Mouse (Mus musculus): ENCODE measurements at regions not wholly inside any gene's neighbourhood (a gene's known extent, or its start where the extent isn't known, plus 50 kb on each side); places are given as distances from the start of the nearest gene placed in this dataset.

DNA sequence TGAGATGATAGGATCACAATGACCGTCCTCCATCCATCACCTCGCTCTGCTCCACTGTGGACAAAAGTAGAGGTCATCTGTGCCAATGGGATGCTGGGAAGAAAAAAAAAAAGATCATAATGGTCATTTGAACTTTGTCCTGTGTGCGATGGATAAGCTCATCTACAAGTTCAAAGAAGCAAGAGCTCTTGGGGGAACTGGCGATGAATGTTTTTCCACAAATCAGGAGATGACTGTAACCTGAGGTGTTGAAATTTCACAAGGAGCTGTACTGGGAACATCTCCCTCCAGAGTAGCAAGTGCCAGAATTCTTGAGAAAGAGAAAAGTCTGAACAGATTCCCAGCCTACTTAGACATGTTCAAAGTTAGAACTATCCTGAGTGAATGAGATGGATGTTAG, 287.0 kb downstream of the Tns3 start:
- no peak for ATAC-seq (replicated peaks in 1 of 2; ENCODE audit: insufficient read depth in 1 of 2, low FRiP score in 2 of 2, low TSS enrichment in 1 of 2, low read depth in 1 of 2, poor library complexity in 2 of 2, severe bottlenecking in 2 of 2)

DNA sequence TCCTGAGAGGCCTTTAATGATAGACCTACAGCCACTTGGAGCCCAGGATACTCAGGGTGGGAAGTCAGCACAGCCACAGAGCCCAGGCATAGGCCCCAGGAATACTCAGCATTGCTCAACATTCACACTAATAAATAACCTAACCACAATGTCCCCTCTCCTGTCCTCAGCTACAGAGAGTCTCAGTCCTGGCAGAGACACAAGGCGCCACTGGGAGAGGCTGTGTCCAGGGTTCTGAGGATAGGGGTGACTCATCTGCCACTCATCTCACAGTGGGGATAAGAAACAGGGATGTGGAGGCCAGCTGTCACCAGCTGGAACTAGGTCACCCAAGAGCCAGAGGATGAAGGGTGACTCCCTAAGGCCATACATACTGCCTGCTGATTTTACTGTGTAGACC, 298.8 kb downstream of the Tns3 start:
- no peak for ATAC-seq (replicated peaks in 1 of 2; ENCODE audit: insufficient read depth in 1 of 2, low FRiP score in 2 of 2, low TSS enrichment in 1 of 2, low read depth in 1 of 2, poor library complexity in 2 of 2, severe bottlenecking in 2 of 2)

DNA sequence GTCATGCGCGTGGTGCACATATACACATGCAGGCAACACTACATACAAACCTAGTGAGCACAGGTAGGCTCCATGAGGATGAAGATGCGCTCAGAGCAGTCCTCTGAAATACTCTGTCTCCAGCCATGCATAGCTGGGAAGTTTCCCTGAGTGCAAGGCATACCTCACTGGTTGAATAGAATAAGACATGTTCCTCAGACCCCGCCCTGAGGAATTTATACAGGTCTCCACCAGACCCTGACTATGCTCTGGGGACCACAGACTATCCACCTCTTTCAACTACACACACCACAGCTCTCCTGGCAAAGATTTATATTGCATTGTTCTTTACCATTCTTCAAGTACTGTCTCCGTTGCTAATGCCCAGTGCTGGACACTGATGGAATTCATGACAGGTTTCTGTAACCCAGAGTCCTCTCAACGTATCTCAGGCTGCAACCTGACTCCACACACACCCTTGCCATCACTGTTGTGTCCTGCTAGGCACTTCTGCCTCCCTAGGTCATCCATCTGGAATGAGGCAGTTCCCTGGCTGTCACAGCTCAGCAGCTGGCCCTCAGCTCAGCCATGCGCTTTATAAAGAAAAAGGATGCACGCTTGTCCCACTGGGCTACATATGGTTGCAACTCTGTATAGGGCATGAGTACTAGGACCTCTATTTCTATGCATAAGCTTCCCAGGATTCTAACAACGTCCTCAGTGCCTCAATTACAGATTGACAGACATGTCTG, 299.5 kb downstream of the Tns3 start:
- ATAC-seq (replicated peaks in 1 of 2; ENCODE audit: insufficient read depth in 1 of 2, low FRiP score in 2 of 2, low TSS enrichment in 1 of 2, low read depth in 1 of 2, poor library complexity in 2 of 2, severe bottlenecking in 2 of 2) = no peak

DNA sequence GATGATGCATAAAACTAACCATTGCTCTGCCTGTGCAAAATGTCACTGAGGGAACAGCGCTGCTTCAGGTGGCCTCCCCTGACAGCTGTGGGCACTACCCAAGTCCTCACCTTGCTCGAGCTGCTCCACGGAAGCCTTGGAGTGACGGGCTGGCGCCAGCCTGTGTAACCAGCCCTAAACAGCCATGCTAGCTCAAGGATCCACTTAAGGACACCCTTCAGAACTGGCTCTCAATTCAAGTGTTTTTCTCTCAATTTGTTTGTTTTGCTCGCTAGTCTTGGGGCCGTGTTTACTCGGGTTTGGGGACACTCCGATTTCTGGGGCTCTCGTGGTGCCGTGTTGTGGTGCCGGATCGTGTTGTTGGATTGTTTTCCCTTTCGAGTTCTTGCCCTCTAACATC, 319.4 kb downstream of the Tns3 start:
- no peak for ATAC-seq (replicated peaks in 1 of 2; ENCODE audit: insufficient read depth in 1 of 2, low FRiP score in 2 of 2, low TSS enrichment in 1 of 2, low read depth in 1 of 2, poor library complexity in 2 of 2, severe bottlenecking in 2 of 2)

DNA sequence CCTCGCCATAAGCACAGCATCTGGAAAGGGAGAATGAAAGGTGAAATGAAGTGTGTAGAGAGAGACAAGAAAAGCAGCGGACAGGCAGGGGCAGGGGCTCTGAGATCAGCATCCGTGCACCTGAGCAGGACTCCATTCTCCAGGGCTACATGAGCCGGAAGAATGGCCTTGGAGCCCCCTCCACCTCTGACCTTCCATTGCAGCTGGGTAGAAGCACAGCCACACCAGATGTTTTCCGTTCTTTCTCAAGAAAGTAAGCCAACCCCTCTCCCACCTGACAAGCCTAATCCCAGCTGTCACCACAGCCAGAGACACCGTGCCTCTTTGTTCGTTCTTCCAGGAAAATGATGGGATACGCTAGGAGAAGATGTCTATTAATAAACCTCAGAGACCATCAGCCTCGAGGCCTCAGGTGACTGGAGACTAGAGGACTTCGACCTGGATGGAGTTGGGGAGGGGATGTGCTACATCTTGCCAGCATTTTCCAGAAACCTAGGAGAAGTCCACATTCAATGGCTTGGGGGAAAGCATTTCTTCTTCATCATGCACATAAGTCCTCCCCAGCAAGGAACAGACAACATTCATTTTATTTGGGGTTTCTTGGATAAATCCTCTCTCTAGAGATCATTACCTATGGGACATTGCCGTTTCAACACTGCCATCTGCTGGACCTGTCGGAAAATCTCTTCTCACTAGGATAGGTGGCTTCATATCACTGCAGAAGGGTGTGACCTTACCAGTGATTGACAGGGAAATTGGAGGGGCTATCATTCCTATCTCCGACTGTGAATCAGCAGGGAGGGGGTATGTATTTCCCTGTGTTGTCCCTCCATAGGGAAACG, 361.8 kb downstream of the Tns3 start:
- ATAC-seq (replicated peaks in 1 of 2; ENCODE audit: insufficient read depth in 1 of 2, low FRiP score in 2 of 2, low TSS enrichment in 1 of 2, low read depth in 1 of 2, poor library complexity in 2 of 2, severe bottlenecking in 2 of 2) = 0 out of 4 replicates have a peak, but pooled peaks of 1 of the 2 experiments have one; percentile 37

DNA sequence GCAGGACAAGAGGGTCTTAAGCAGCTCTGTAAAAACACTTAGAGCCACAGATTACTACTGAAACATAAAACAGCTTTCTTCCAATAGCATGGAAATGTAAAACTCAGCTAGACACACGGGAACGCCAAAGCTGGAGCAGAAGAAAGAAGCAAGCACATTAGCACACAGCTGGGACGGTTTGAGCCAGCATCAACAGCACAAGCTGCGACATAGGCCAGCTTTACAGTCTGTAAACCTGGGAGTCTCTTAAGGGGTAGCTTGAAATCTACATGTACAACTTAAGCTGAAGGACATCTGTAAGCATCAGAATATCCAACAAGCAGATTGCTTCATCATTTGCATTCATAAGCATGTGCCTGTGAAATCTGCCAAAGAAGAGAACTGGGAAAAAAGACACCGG, 366.9 kb downstream of the Tns3 start:
- ATAC-seq (replicated peaks in 1 of 2; ENCODE audit: insufficient read depth in 1 of 2, low FRiP score in 2 of 2, low TSS enrichment in 1 of 2, low read depth in 1 of 2, poor library complexity in 2 of 2, severe bottlenecking in 2 of 2) = no peak

DNA sequence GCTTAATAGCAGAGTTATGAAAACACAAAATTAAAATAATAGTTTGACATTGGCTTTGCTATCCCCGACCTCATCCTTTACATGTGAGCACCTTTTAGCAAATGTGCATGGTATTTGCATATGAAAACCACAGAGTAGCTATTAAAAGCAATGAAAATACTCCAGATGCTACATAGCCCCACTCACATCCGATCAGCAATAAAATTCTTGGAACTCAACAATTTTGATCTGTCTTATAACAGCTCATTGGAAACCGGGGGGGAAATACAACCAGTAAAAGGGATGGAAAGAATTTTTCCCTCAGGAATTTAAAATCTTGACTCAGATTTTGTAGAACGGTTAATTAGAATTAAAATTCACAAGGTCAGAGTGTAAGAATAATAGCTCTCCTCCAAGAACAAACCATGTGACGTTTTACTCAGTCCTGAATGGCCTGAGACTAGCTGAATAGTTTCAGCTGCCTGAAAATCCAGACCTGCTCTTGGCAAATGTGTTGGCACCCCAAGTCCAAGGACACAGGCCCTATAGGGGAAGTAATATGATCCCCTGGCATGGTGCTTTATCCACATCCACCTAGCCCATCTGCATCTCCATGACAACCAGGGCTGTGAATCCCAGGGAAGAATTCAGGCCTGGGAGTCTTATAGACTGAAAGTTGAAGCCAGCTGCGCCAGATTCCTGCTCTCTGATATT, 370.9 kb downstream of the Tns3 start:
- no peak for ATAC-seq (replicated peaks in 1 of 2; ENCODE audit: insufficient read depth in 1 of 2, low FRiP score in 2 of 2, low TSS enrichment in 1 of 2, low read depth in 1 of 2, poor library complexity in 2 of 2, severe bottlenecking in 2 of 2)

DNA sequence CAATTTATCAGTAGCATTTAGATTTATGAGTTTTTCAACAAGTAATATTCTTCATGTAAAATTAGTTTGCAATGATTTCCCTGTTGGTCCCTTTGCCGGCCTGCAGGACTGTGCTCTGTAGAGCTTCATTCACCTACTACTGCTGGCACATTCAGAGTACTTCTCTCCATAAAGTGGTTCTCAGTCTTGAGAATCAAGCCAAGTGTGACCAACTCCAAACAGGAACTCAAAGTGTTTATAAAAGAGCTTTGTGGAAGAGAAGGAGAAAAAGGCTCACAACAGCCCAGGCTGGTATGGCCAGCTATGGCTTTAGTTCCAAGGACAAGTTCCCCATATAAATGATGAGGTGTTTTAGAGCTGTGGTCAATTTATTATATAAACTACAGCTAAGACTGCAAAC, 379.1 kb downstream of the Tns3 start:
- ATAC-seq (replicated peaks in 1 of 2; ENCODE audit: insufficient read depth in 1 of 2, low FRiP score in 2 of 2, low TSS enrichment in 1 of 2, low read depth in 1 of 2, poor library complexity in 2 of 2, severe bottlenecking in 2 of 2) = no peak

DNA sequence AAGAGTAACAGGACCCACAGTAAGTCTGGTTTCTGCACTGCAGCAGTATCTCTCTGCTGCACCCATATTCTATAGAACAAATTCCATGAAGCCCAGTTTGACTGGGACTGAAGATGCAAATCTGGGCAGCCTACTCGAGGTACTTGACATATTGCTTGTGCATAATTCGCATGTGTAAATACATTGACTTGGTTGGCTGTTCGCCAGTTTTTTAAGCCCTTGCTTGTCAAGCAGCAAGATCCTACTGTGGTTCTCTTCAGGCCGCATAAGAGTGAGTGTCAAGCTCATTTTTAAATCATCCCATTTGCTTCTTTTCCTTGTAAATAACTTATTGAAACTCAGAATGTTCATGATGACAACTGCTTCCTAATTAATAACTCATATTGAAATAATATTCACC, 389.1 kb downstream of the Tns3 start:
- no peak for ATAC-seq (replicated peaks in 1 of 2; ENCODE audit: insufficient read depth in 1 of 2, low FRiP score in 2 of 2, low TSS enrichment in 1 of 2, low read depth in 1 of 2, poor library complexity in 2 of 2, severe bottlenecking in 2 of 2)

DNA sequence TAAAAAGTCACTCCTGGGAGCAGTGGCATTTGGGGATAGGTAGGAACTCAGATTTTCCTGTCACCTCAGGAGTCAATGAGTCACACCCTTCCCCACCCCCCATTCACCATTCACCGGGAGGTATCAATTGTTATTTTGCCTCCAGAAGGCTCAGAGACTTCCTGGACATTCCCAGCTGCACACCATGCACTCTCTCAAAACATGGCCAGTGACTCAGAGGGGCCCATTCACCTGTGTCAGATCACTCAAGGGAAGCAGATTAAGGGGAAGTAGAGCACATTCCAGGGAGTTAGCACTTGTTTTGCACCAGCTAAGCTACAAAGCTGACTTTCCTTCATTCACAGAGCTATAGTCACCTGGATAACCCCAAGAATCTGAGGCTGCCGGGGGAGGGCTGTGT, 395.2 kb downstream of the Tns3 start:
- ATAC-seq (replicated peaks in 1 of 2; ENCODE audit: insufficient read depth in 1 of 2, low FRiP score in 2 of 2, low TSS enrichment in 1 of 2, low read depth in 1 of 2, poor library complexity in 2 of 2, severe bottlenecking in 2 of 2) = no peak

DNA sequence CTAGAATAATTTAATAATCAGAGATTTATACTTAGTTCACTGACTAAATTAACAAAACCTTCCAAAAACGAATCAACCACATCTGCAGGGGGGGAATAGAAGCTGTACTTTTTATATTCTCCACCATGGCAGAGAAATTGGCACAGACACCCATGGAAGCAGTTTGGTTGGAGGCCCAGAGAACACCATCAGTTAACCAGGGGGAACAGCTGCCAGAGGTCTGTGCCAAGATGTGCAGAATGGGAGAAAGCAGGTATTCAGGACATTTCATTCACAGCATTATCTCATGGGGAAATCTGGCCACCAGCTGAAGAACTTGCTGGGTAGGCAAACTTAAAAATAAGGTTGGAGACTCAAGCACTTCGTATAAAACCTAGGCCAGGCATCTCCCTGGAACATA, 410.3 kb downstream of the Tns3 start:
- ATAC-seq (replicated peaks in 1 of 2; ENCODE audit: insufficient read depth in 1 of 2, low FRiP score in 2 of 2, low TSS enrichment in 1 of 2, low read depth in 1 of 2, poor library complexity in 2 of 2, severe bottlenecking in 2 of 2) = no peak

DNA sequence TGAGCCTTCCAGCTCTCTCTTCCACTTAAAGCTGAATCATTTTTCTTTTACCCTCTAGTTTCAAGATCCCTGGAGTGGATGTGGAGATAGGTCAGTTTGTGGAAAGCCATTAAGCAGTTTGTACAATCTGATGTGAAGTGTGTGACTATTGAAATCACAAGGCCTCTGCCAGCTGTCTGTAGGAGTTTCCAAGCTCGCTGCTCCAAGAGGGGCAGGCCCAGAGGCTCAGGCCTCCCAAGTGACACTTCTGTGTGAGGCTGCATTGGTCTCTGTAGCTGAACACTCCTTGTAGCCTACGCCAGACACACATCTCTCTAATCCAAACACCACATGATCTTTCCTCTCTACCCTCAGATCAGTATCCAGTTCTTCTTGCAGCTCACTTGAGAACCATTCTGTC, 413.0 kb downstream of the Tns3 start:
- ATAC-seq (replicated peaks in 1 of 2; ENCODE audit: insufficient read depth in 1 of 2, low FRiP score in 2 of 2, low TSS enrichment in 1 of 2, low read depth in 1 of 2, poor library complexity in 2 of 2, severe bottlenecking in 2 of 2) = no peak

DNA sequence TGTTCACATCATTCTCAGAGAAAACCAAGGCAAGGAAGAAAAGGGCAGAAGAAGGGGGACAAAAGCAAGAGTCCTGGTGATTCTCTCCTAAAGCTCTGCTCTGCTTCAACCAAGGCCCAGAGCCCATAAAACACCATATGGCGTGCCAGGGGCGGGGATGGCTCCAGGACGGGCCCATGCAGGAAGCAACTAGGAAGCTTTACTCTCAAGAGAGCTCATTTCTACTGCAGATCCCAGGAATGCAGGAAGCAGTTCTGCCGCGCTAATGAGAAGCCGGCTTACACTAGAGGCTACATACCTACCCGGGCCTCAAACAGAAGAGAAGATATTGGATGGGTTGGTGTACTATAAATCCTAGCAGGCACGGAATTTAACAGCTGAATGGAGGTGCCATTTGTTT, 414.9 kb downstream of the Tns3 start:
- ATAC-seq (replicated peaks in 1 of 2; ENCODE audit: insufficient read depth in 1 of 2, low FRiP score in 2 of 2, low TSS enrichment in 1 of 2, low read depth in 1 of 2, poor library complexity in 2 of 2, severe bottlenecking in 2 of 2) = no peak

DNA sequence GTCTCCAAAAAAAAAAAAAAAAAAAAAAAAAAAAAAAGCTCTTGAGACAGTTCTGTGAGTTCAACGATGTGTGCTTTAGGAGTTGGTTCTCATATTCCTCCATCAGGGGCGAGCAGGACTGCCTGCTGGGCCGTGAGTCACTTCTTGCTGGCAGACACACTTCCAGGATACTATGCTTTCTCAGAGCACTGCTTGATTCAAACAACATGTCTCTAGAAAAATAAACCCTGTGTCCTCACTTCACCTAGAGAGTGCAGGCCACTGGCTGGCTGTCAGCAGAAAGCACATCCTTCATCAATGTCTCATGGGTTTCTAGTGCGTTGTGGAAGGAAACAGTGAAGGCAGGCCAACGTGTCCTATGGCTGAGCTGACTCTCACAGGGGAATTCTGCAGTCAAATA, 416.8 kb downstream of the Tns3 start:
- ATAC-seq (replicated peaks in 1 of 2; ENCODE audit: insufficient read depth in 1 of 2, low FRiP score in 2 of 2, low TSS enrichment in 1 of 2, low read depth in 1 of 2, poor library complexity in 2 of 2, severe bottlenecking in 2 of 2) = no peak

DNA sequence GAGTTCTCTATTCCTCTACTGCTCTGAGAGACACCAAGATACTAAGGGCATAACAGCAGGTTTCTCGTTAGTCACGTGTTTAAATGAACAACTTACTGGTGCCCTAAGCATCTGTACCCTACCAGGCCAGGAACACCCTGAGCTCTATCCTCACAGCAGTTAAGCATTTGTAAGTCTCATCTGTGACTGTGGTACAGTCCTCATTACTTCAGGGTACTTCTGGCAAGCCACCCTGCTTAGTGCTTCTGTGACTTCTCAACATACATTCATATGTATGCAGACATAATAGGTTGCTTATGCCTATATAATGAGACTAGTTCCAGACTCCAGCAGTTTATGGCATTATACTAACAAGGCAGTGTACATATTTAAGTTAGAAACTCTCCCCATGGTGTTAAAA, 417.3 kb downstream of the Tns3 start:
- no peak for ATAC-seq (replicated peaks in 1 of 2; ENCODE audit: insufficient read depth in 1 of 2, low FRiP score in 2 of 2, low TSS enrichment in 1 of 2, low read depth in 1 of 2, poor library complexity in 2 of 2, severe bottlenecking in 2 of 2)

DNA sequence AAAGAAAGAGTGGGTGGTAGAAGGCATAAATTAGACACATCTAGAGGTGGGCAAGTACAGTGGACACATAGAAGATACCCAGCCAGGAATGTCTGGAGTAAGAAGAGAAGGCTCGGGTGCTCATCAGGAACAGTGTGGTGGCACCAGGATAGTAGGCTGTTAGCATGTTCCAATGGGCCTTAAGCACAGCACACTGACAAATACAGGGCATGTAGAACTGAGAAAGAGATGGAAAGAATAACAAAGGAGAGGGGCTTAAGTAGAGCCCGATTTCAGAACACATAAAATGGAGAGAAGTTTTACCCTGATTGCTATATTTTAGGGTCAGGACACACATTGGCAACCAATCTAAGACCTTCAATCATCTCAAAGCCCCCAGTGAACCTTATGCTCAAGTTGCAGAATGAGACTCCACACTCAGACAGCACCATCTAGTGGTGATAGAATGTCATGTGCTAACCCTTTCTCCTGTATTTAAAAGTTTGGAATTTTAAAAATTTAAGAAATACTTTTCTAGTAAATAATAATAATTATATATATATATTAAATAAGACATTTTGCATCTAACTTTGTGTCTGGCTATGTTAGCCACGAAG, 418.8 kb downstream of the Tns3 start:
- no peak for ATAC-seq (replicated peaks in 1 of 2; ENCODE audit: insufficient read depth in 1 of 2, low FRiP score in 2 of 2, low TSS enrichment in 1 of 2, low read depth in 1 of 2, poor library complexity in 2 of 2, severe bottlenecking in 2 of 2)

DNA sequence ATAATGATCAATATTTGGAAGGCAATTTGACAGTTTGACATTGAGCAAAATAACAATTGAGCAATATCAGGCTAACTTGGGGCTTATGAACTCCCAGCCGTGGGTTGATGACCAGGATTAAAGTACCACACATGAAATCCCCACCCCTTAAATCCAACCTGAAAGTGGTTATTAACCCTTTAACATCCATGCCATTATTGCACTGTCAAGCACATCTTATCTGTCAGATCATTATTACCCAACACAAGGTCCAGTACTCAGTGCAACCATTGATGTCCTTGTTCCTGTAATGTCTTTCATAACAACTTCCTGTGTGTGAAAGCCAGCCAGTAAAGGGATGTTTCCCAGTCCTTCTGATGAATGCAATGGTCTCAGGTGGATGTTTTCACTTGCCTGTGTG, 425.8 kb downstream of the Tns3 start:
- ATAC-seq (replicated peaks in 1 of 2; ENCODE audit: insufficient read depth in 1 of 2, low FRiP score in 2 of 2, low TSS enrichment in 1 of 2, low read depth in 1 of 2, poor library complexity in 2 of 2, severe bottlenecking in 2 of 2) = no peak

DNA sequence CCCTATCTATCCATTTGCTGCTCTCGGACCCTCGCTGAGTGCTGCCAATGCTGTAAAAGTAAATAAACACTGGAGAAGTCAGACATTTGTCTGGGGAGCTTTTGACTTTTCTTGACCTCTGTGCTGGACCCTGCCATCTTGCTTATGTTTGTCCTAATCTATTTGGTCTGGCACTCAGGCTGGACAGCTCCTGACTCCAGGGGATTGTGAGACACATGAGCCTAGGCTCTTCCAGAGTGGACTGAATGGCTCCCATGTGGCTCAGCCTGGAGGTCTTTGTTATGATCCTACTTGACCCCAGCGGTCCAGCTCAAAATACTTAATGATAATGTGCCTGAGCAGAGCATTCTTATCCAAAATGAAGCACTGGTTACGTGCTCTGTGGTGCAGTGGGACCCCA, 426.8 kb downstream of the Tns3 start:
- ATAC-seq (replicated peaks in 1 of 2; ENCODE audit: insufficient read depth in 1 of 2, low FRiP score in 2 of 2, low TSS enrichment in 1 of 2, low read depth in 1 of 2, poor library complexity in 2 of 2, severe bottlenecking in 2 of 2) = no peak
